Comparison of ENCODE assay signal across 8 mouse cellular contexts in genomic region chr13:83517660-83518609, GRCm38 (mm10). TPM values are rescaled to one million over a fixed set of nuclear protein-coding genes. Genes with fewer than 3 reads are reported as not detected.
DNase-seq lines count a peak whose midpoint lies in the region; ATAC-seq and TF ChIP-seq lines count a peak whose summit lies in the region.

No protein-coding gene starts in this region.

- peak overlapping the region; percentile 52 for H3K4me3 ChIP-seq in embryonic facial prominence, embryonic 13.5 days
- peak overlapping the region; percentile 40 for H3K4me3 ChIP-seq in limb, embryonic 11.5 days (ENCODE audit: low read depth, low read length)
- peak overlapping the region; percentile 44 for H3K4me3 ChIP-seq in midbrain, embryonic 11.5 days (ENCODE audit: low read depth, low read length)
- H3K4me3 ChIP-seq in small intestine, adult 2 months (ENCODE audit: low read depth, low read length), result peak overlapping the region; percentile 65

- no peak for TF ChIP-seq CTCF in small intestine, adult 2 months (IDR thresholded peaks at IDR 0.05; ENCODE audit: extremely low read depth, insufficient read length, insufficient replicate concordance, low read depth, low read length)

- 0 out of 2 replicates have a peak, but pooled peaks cover 3% of the 10 kb centered on the region for H3K27me3 ChIP-seq in embryonic facial prominence, embryonic 13.5 days
- H3K27me3 ChIP-seq in limb, embryonic 11.5 days (ENCODE audit: control insufficient read depth, insufficient read depth, low read length), result no peaks in the 10 kb centered on the region
- peaks cover 4% of the 10 kb centered on the region; the same call in 1 of the 2 replicates for H3K27me3 ChIP-seq in midbrain, embryonic 11.5 days (ENCODE audit: control insufficient read depth, insufficient read depth, low read length)
- no peaks in the 10 kb centered on the region for H3K27me3 ChIP-seq in small intestine, adult 2 months (ENCODE audit: control insufficient read depth, insufficient read depth, low read length)

- peak overlapping the region; percentile 74 for H3K9ac ChIP-seq in embryonic facial prominence, embryonic 13.5 days
- peak overlapping the region; percentile 70 for H3K9ac ChIP-seq in limb, embryonic 11.5 days (ENCODE audit: low read length)
- H3K9ac ChIP-seq in midbrain, embryonic 11.5 days (ENCODE audit: low read length), result peak overlapping the region; percentile 74

- ATAC-seq in embryonic facial prominence, embryonic 13.5 days (ENCODE audit: insufficient number of reproducible peaks, insufficient read depth, low FRiP score, low TSS enrichment, low read depth), result peak; percentile 88
- peak; percentile 89 for ATAC-seq in limb, embryonic 11.5 days (ENCODE audit: insufficient number of reproducible peaks, low FRiP score, low TSS enrichment, low read depth)
- peak; percentile 94 for ATAC-seq in midbrain, embryonic 11.5 days (ENCODE audit: low FRiP score)

- TF ChIP-seq POLR2A in small intestine, adult 2 months (IDR thresholded peaks at IDR 0.05; ENCODE audit: low read depth, low read length), result no peak

- WGBS in embryonic facial prominence, embryonic 13.5 days, result under 1% methylated on average over 26 of the region's 27 CpGs
- WGBS in limb, embryonic 11.5 days, result 0% methylated on average over 27 of the region's 27 CpGs
- under 1% methylated on average over 27 of the region's 27 CpGs for WGBS in midbrain, embryonic 11.5 days
- WGBS in small intestine, adult 2 months, result 5% methylated on average over 26 of the region's 27 CpGs

- H3K4me2 ChIP-seq in embryonic facial prominence, embryonic 13.5 days, result peak overlapping the region; percentile 68
- H3K4me2 ChIP-seq in limb, embryonic 11.5 days (ENCODE audit: low read depth, severe bottlenecking), result peak overlapping the region; percentile 64
- H3K4me2 ChIP-seq in midbrain, embryonic 11.5 days, result peak overlapping the region; percentile 66

- H3K27ac ChIP-seq in embryonic facial prominence, embryonic 13.5 days, result peak overlapping the region; percentile 89
- peak overlapping the region; percentile 47; the same call in 1 of the 2 replicates for H3K27ac ChIP-seq in limb, embryonic 11.5 days (replicated peaks; ENCODE audit: low read depth, low read length)
- H3K27ac ChIP-seq in midbrain, embryonic 11.5 days (ENCODE audit: low read depth, low read length), result peak overlapping the region; percentile 25
- H3K27ac ChIP-seq in small intestine, adult 2 months (ENCODE audit: insufficient read depth, low read depth, low read length), result peak overlapping the region; percentile 31; the same call in 1 of the 2 replicates

- peaks cover 2% of the 10 kb centered on the region; the same call in 1 of the 2 replicates for H3K4me1 ChIP-seq in embryonic facial prominence, embryonic 13.5 days
- no peaks in the 10 kb centered on the region for H3K4me1 ChIP-seq in limb, embryonic 11.5 days (ENCODE audit: control insufficient read depth, insufficient read depth, low read length)
- H3K4me1 ChIP-seq in midbrain, embryonic 11.5 days (ENCODE audit: control insufficient read depth, insufficient read depth, low read length), result 0 out of 2 replicates have a peak, but pooled peaks cover 3% of the 10 kb centered on the region
- H3K4me1 ChIP-seq in small intestine, adult 2 months (ENCODE audit: control insufficient read depth, insufficient read depth, insufficient read length, low read length), result no peaks in the 10 kb centered on the region

- H3K36me3 ChIP-seq in embryonic facial prominence, embryonic 13.5 days, result no peaks in the 10 kb centered on the region
- H3K36me3 ChIP-seq in limb, embryonic 11.5 days (ENCODE audit: control insufficient read depth, insufficient read depth, low read length), result no peaks in the 10 kb centered on the region
- no peaks in the 10 kb centered on the region for H3K36me3 ChIP-seq in midbrain, embryonic 11.5 days (ENCODE audit: control insufficient read depth, insufficient read depth, low read length)
- H3K36me3 ChIP-seq in small intestine, adult 2 months (ENCODE audit: control insufficient read depth, insufficient read depth, low read length), result no peaks in the 10 kb centered on the region

- DNase-seq in spleen, adult 18-20 months, result peak; percentile 51 to 59
- DNase-seq in spleen, adult 12 weeks (ENCODE audit: low spot score), result no peak
- DNase-seq in heart, adult 18-20 months, result peak; percentile 77 to 85
- DNase-seq in kidney, adult 11 months, result peak; percentile 34
- DNase-seq in limb, embryonic 11.5 days (ENCODE audit: low spot score), result peak; percentile 76
- DNase-seq in midbrain, embryonic 11.5 days (ENCODE audit: low spot score, missing footprints), result peak; percentile 97

- H3K9me3 ChIP-seq in embryonic facial prominence, embryonic 13.5 days, result no peaks in the 10 kb centered on the region
- no peaks in the 10 kb centered on the region for H3K9me3 ChIP-seq in limb, embryonic 11.5 days (ENCODE audit: control insufficient read depth, low read length)
- no peaks in the 10 kb centered on the region for H3K9me3 ChIP-seq in midbrain, embryonic 11.5 days (ENCODE audit: control insufficient read depth, low read length)

RNA-seq across cellular contexts. Expression of gene Mef2c, which starts 14.1 kb away (rescaled TPM):
- polyA plus RNA-seq in embryonic facial prominence, embryonic 13.5 days (2015; fragmentation: Nextera tagmentation; extraction: Ambion mirVana), result 169 and 192 TPM in 2 replicates
- 10 to 100 TPM; 53.4 to 56.5 TPM for total RNA-seq in heart, adult 18-20 months (2021)
- 27.8 and 28.9 TPM in 2 replicates for polyA plus RNA-seq in limb, embryonic 11.5 days (2014; fragmentation: Nextera tagmentation; extraction: Ambion mirVana)
- 11.7 and 14.7 TPM in 2 replicates for polyA plus RNA-seq in midbrain, embryonic 11.5 days (2014; fragmentation: Nextera tagmentation; extraction: Ambion mirVana)
- 5.3 and 13.1 TPM in 2 replicates for polyA plus RNA-seq in small intestine, adult 2 months (2012; rRNA removed)

Comparison
In these comparisons a context has a peak if more than half of its experiments do, and no peak if none do; other contexts are left out.
1. H3K27ac ChIP-seq: peak in every context shown above with its lines; median percentile 89 in embryonic facial prominence, embryonic 13.5 days; 47 in limb, embryonic 11.5 days; 31 in small intestine, adult 2 months; 25 in midbrain, embryonic 11.5 days.